Mouse (Mus musculus) heart, embryonic 13.5 days (tissue): Measurements from ENCODE around the gene Hk2. TPM values are rescaled to one million over a fixed set of nuclear protein-coding genes. Genes with fewer than 3 reads are reported as not detected.
"Not testable (repeated sequence)": the region's sequence is repeated elsewhere in the genome, so short reads cannot be mapped to it uniquely, and the experiment has no call there.

Experiments used
- ATAC-seq: fragments of 200-750 bp; cut with Nextera tagmentation; 2 replicates; pipeline ENCODE4 v1.8.0; 2017; ENCODE audit warnings: moderate TSS enrichment; ENCODE audit not compliant: insufficient number of reproducible peaks, low FRiP score, low TSS enrichment; ENCODE audit errors: extremely low read depth
- H3K27ac ChIP-seq: fragments of 300-500 bp; sonication (generic); replicated peaks from 2 replicates; pipeline ENCODE4 v1.5.1; 2015; ENCODE audit warnings: moderate library complexity, mild to moderate bottlenecking, inconsistent platforms
- H3K27me3 ChIP-seq: fragments of 300-500 bp; sonication (generic); replicated peaks from 2 replicates; pipeline ENCODE4 v1.6.1; 2015; ENCODE audit warnings: mild to moderate bottlenecking, inconsistent platforms
- H3K36me3 ChIP-seq: fragments of 300-500 bp; sonication (generic); 2 replicates; pipeline ENCODE4 v1.6.1; 2015; ENCODE audit warnings: mild to moderate bottlenecking, inconsistent platforms
- H3K4me1 ChIP-seq: fragments of 300-500 bp; sonication (generic); 2 replicates; pipeline ENCODE4 v1.6.1; 2015; ENCODE audit warnings: inconsistent platforms
- H3K4me2 ChIP-seq: fragments of 300-500 bp; sonication (generic); 2 replicates; pipeline ENCODE4 v1.6.1; 2015; ENCODE audit warnings: inconsistent platforms, mild to moderate bottlenecking, moderate library complexity
- H3K4me3 ChIP-seq: fragments of 300-500 bp; sonication (generic); 2 replicates; pipeline ENCODE4 v1.5.1; 2015; ENCODE audit warnings: moderate library complexity, mild to moderate bottlenecking, inconsistent platforms
- H3K9ac ChIP-seq: fragments of 300-500 bp; sonication (generic); 2 replicates; pipeline ENCODE4 v1.6.1; 2015; ENCODE audit warnings: inconsistent platforms, mild to moderate bottlenecking, moderate library complexity
- H3K9me3 ChIP-seq: fragments of 300-500 bp; sonication (generic); 2 replicates; pipeline ENCODE4 v1.6.1; 2016; ENCODE audit warnings: inconsistent platforms
- WGBS: fragments of 180-500 bp; shearing (Covaris S2); methylation state at CpG from one replicate; pipeline ENCODE4 v1.1.7; 2015; ENCODE audit warnings: mixed read lengths; 5-methylcytosine and 5-hydroxymethylcytosine counted together
- polyA plus RNA-seq: library from polyadenylated mRNA; unstranded; fragments of >200 nt; fragmentation: Nextera tagmentation; extraction: Ambion mirVana; gene quantifications from 2 replicates; pipeline ENCODE4 v1.2.1, GENCODE M21; 2015

Gene Hk2
- polyA plus RNA-seq, 1 experiment from 2014 or later: 28.9 TPM

GRCm38 (mm10) chr6:82714243-82714642 lies 60.0 kb downstream of the Hk2 start:
- no peaks in the 10 kb centered on the region for H3K27me3 ChIP-seq
- no peak overlapping the region for H3K27ac ChIP-seq
- no peaks in the 10 kb centered on the region for H3K36me3 ChIP-seq
- H3K4me3 ChIP-seq: no peak overlapping the region
- ATAC-seq: no peak
- 12% methylated on average over 3 of the region's 3 CpGs for WGBS
- no peaks in the 10 kb centered on the region for H3K4me1 ChIP-seq
- H3K9me3 ChIP-seq: no peaks in the 10 kb centered on the region
- H3K9ac ChIP-seq: no peak overlapping the region
- no peak overlapping the region for H3K4me2 ChIP-seq

GRCm38 (mm10) chr6:82707742-82708141 lies 66.5 kb downstream of the Hk2 start:
- Histone ChIP-seq H3K9me3 (no peaks in the 10 kb centered on the region), H3K4me2 (no peak overlapping the region), H3K36me3 (no peaks in the 10 kb centered on the region), H3K4me3 (no peak overlapping the region), H3K27me3 (no peaks in the 10 kb centered on the region), H3K27ac (no peak overlapping the region), H3K4me1 (no peaks in the 10 kb centered on the region), H3K9ac (no peak overlapping the region)
- no peak for ATAC-seq
- 81% methylated on average over 3 of the region's 3 CpGs for WGBS

GRCm38 (mm10) chr6:82707241-82707640 lies 67.0 kb downstream of the Hk2 start:
- Histone ChIP-seq H3K36me3 (no peaks in the 10 kb centered on the region), H3K9ac (no peak overlapping the region), H3K27ac (no peak overlapping the region), H3K4me2 (no peak overlapping the region), H3K27me3 (no peaks in the 10 kb centered on the region), H3K4me3 (no peak overlapping the region), H3K9me3 (no peaks in the 10 kb centered on the region), H3K4me1 (no peaks in the 10 kb centered on the region)
- no peak for ATAC-seq
- WGBS: 83% methylated on average over 10 of the region's 10 CpGs

GRCm38 (mm10) chr6:82705221-82705620 lies 69.0 kb downstream of the Hk2 start, which contains the start of gene Pole4:
Gene Pole4 (minus strand): TSS chr6:82705365.
- WGBS: 75% methylated on average over 5 of the region's 5 CpGs
- H3K36me3 ChIP-seq: no peaks in the 10 kb centered on the region

GRCm38 (mm10) chr6:82703710-82704109 lies 70.5 kb downstream of the Hk2 start:
- H3K9me3 ChIP-seq: no peaks in the 10 kb centered on the region
- H3K27ac ChIP-seq: no peak overlapping the region
- no peak overlapping the region for H3K4me2 ChIP-seq
- 77% methylated on average over 3 of the region's 3 CpGs for WGBS
- H3K27me3 ChIP-seq: peaks cover 7% of the 10 kb centered on the region
- H3K4me3 ChIP-seq: no peak overlapping the region
- no peaks in the 10 kb centered on the region for H3K36me3 ChIP-seq
- H3K9ac ChIP-seq: no peak overlapping the region
- H3K4me1 ChIP-seq: no peaks in the 10 kb centered on the region
- ATAC-seq: no peak

More at GRCm38 (mm10) chr6:82705221-82705620, 69.0 kb downstream of the Hk2 start, which contains the start of gene Pole4:
- H3K4me1 ChIP-seq: no peaks in the 10 kb centered on the region
- H3K9ac ChIP-seq: no peak within 1 kb of the TSS
- no peak for ATAC-seq
- no peaks in the 10 kb centered on the region for H3K9me3 ChIP-seq
- H3K27me3 ChIP-seq: peaks cover 5% of the 10 kb centered on the region
- H3K4me3 ChIP-seq: no peak within 1 kb of the TSS
- H3K4me2 ChIP-seq: no peak within 1 kb of the TSS
- no peak within 1 kb of the TSS for H3K27ac ChIP-seq

- no peak for ATAC-seq
- Histone ChIP-seq H3K9me3 (no peaks in the 10 kb centered on the region), H3K4me1 (no peaks in the 10 kb centered on the region), H3K27ac (no peak overlapping the region), H3K27me3 (peaks cover 7% of the 10 kb centered on the region), H3K36me3 (no peaks in the 10 kb centered on the region), H3K9ac (no peak overlapping the region), H3K4me2 (no peak overlapping the region), H3K4me3 (no peak overlapping the region)
- WGBS: 27% methylated on average over 16 of the region's 16 CpGs
Observed at GRCm38 (mm10) chr6:82702593-82703017, 71.6 kb downstream of the Hk2 start.

- WGBS: 62% methylated on average over 6 of the region's 6 CpGs
- Histone ChIP-seq H3K36me3 (no peaks in the 10 kb centered on the region), H3K27ac (no peak overlapping the region), H3K4me2 (no peak overlapping the region), H3K4me1 (no peaks in the 10 kb centered on the region), H3K9ac (no peak overlapping the region), H3K4me3 (no peak overlapping the region), H3K9me3 (no peaks in the 10 kb centered on the region), H3K27me3 (peaks cover 7% of the 10 kb centered on the region)
- no peak for ATAC-seq
Observed at GRCm38 (mm10) chr6:82701296-82701695, 73.0 kb downstream of the Hk2 start.

- Histone ChIP-seq H3K27me3 (peaks cover 7% of the 10 kb centered on the region), H3K36me3 (no peaks in the 10 kb centered on the region), H3K4me3 (no peak overlapping the region), H3K4me2 (no peak overlapping the region), H3K4me1 (peaks cover 7% of the 10 kb centered on the region), H3K9ac (no peak overlapping the region), H3K27ac (no peak overlapping the region), H3K9me3 (no peaks in the 10 kb centered on the region)
- WGBS: 36% methylated on average over 5 of the region's 5 CpGs
- no peak for ATAC-seq
Observed at GRCm38 (mm10) chr6:82699831-82700230, 74.4 kb downstream of the Hk2 start.

- 79% methylated on average over 3 of the region's 3 CpGs for WGBS
- H3K4me3 ChIP-seq: no peak overlapping the region
- H3K4me2 ChIP-seq: no peak overlapping the region
- H3K36me3 ChIP-seq: no peaks in the 10 kb centered on the region
- H3K9ac ChIP-seq: no peak overlapping the region
- no peak for ATAC-seq
- peaks cover 7% of the 10 kb centered on the region for H3K27me3 ChIP-seq
- no peaks in the 10 kb centered on the region for H3K9me3 ChIP-seq
- peaks cover 7% of the 10 kb centered on the region for H3K4me1 ChIP-seq
- H3K27ac ChIP-seq: no peak overlapping the region
Observed at GRCm38 (mm10) chr6:82696736-82697135, 77.5 kb downstream of the Hk2 start.

GRCm38 (mm10) chr6:82694668-82695067 lies 79.6 kb downstream of the Hk2 start:
- no peak for ATAC-seq
- Histone ChIP-seq H3K9me3 (no peaks in the 10 kb centered on the region), H3K27me3 (no peaks in the 10 kb centered on the region), H3K4me3 (no peak overlapping the region), H3K4me2 (peak overlapping the region; percentile 46), H3K4me1 (peaks cover 7% of the 10 kb centered on the region), H3K9ac (no peak overlapping the region), H3K36me3 (no peaks in the 10 kb centered on the region), H3K27ac (no peak overlapping the region)
- 44% methylated on average over 13 of the region's 13 CpGs for WGBS

GRCm38 (mm10) chr6:82689474-82689873 lies 84.8 kb downstream of the Hk2 start:
- WGBS: 65% methylated on average over 4 of the region's 4 CpGs
- H3K4me2 ChIP-seq: no peak overlapping the region
- H3K36me3 ChIP-seq: no peaks in the 10 kb centered on the region
- no peak overlapping the region for H3K9ac ChIP-seq
- no peaks in the 10 kb centered on the region for H3K27me3 ChIP-seq
- H3K4me3 ChIP-seq: no peak overlapping the region
- ATAC-seq: no peak
- H3K4me1 ChIP-seq: peaks cover 5% of the 10 kb centered on the region; the same call in 1 of the 2 replicates
- no peak overlapping the region for H3K27ac ChIP-seq
- no peaks in the 10 kb centered on the region for H3K9me3 ChIP-seq

GRCm38 (mm10) chr6:82688586-82688985 lies 85.7 kb downstream of the Hk2 start:
- H3K36me3 ChIP-seq, H3K9ac ChIP-seq, H3K4me2 ChIP-seq, H3K4me3 ChIP-seq, H3K27me3 ChIP-seq, H3K9me3 ChIP-seq, ATAC-seq, H3K4me1 ChIP-seq, H3K27ac ChIP-seq: not testable (repeated sequence)
- 51% methylated on average over 5 of the region's 5 CpGs for WGBS
